Mouse (Mus musculus) heart, postnatal 0 days (tissue): Measurements from ENCODE around the gene Kcnn1. TPM values are rescaled to one million over a fixed set of nuclear protein-coding genes. Genes with fewer than 3 reads are reported as not detected.
"Not testable (repeated sequence)": the region's sequence is repeated elsewhere in the genome, so short reads cannot be mapped to it uniquely, and the experiment has no call there.

ENCODE experiments used
- ATAC-seq: fragments of 200-750 bp; cut with Nextera tagmentation; 2 replicates; pipeline ENCODE4 v1.8.0; 2017; ENCODE audit warnings: low read depth, moderate number of reproducible peaks, moderate library complexity; ENCODE audit not compliant: insufficient read depth
- DNase-seq: peaks from one replicate; pipeline ENCODE4 v3.0.0-alpha.2; 2016; ENCODE audit warnings: low spot score
- H3K27ac ChIP-seq: fragments of 300-500 bp; sonication (generic); 2 replicates; pipeline ENCODE4 v1.5.1; 2014; ENCODE audit warnings: low read depth, mild to moderate bottlenecking
- H3K27me3 ChIP-seq: fragments of 300-500 bp; sonication (generic); 2 replicates; pipeline ENCODE4 v1.6.1; 2014; ENCODE audit warnings: low read length, mixed read lengths; ENCODE audit not compliant: control insufficient read depth, insufficient read depth
- H3K36me3 ChIP-seq: fragments of 300-500 bp; sonication (generic); replicated peaks from 2 replicates; pipeline ENCODE4 v1.6.1; 2014; ENCODE audit warnings: low read length, mixed read lengths; ENCODE audit not compliant: control insufficient read depth, insufficient read depth
- H3K4me1 ChIP-seq: fragments of 300-500 bp; sonication (generic); 2 replicates; pipeline ENCODE4 v1.6.1; 2014; ENCODE audit warnings: antibody characterized with exemption; ENCODE audit not compliant: control insufficient read depth, insufficient read depth
- H3K4me2 ChIP-seq: fragments of 300-500 bp; sonication (generic); 2 replicates; pipeline ENCODE4 v1.6.1; 2014; ENCODE audit warnings: low read depth, mild to moderate bottlenecking, low read length, moderate library complexity
- H3K4me3 ChIP-seq: fragments of 300-500 bp; sonication (generic); 2 replicates; pipeline ENCODE4 v1.5.1; 2014; ENCODE audit warnings: low read depth, low read length
- H3K9ac ChIP-seq: fragments of 300-500 bp; sonication (generic); replicated peaks from 2 replicates; pipeline ENCODE4 v1.6.1; 2014; ENCODE audit warnings: low read depth, low read length, mixed read lengths
- H3K9me3 ChIP-seq: fragments of 300-500 bp; sonication (generic); replicated peaks from 2 replicates; pipeline ENCODE4 v1.6.1; 2016; ENCODE audit warnings: low read length; ENCODE audit not compliant: control insufficient read depth
- CTCF ChIP-seq: IDR thresholded peaks from 2 replicates; pipeline ENCODE4 v1.5.1; 2016; ENCODE audit warnings: antibody characterized with exemption, control low read depth, low read depth
- EP300 ChIP-seq: IDR thresholded peaks from 2 replicates; pipeline ENCODE4 v1.6.1; 2016; ENCODE audit warnings: antibody characterized with exemption, low read depth
- WGBS: fragments of 180-500 bp; shearing (Covaris S2); extraction: QIAGEN DNeasy Blood & Tissue Kit; methylation state at CpG from one replicate; pipeline ENCODE4 v1.1.7; 2014; 5-methylcytosine and 5-hydroxymethylcytosine counted together
- polyA plus RNA-seq: library from polyadenylated mRNA; unstranded; fragments of >200 nt; fragmentation: Nextera tagmentation; extraction: Ambion mirVana; gene quantifications from 2 replicates; pipeline ENCODE4 v1.2.1, GENCODE M21; 2015
- total RNA-seq: library from RNA; depleted of rRNA; stranded (reverse); fragments of >200 nt; gene quantifications from 2 replicates; pipeline ENCODE4 v1.2.3, GENCODE M21; 2014; ENCODE audit warnings: low replicate concordance

Kcnn1 gene
- total and polyA plus RNA-seq, 2 experiments from 2014 or later = 3.4 to 25.2 TPM

GRCm38 (mm10) chr8:70831517-70831916 is 31.5 kb downstream of the Kcnn1 start:
- Histone ChIP-seq H3K4me3 (no peak overlapping the region), H3K36me3 (peaks cover 11% of the 10 kb centered on the region; the same call in 1 of the 2 replicates), H3K4me2 (no peak overlapping the region), H3K9ac (no peak overlapping the region), H3K27ac (0 out of 2 replicates have a peak overlapping the region, but pooled peaks have one; percentile 4), H3K27me3 (no peaks in the 10 kb centered on the region), H3K4me1 (peaks cover 17% of the 10 kb centered on the region), H3K9me3 (no peaks in the 10 kb centered on the region)
- 90% methylated on average over 8 of the region's 8 CpGs for WGBS
- ATAC-seq (no peak), DNase-seq (no peak)
- no peak for TF ChIP-seq EP300
- no peak for TF ChIP-seq CTCF

GRCm38 (mm10) chr8:70827796-70828195 is 35.3 kb downstream of the Kcnn1 start:
- ATAC-seq = no peak
- 85% methylated on average over 1 of the region's 1 CpGs for WGBS
- H3K4me2 ChIP-seq = no peak overlapping the region
- TF ChIP-seq EP300 = no peak
- no peak for TF ChIP-seq CTCF
- H3K27ac ChIP-seq = no peak overlapping the region
- H3K36me3 ChIP-seq = no peaks in the 10 kb centered on the region
- no peak overlapping the region for H3K9ac ChIP-seq
- H3K4me1 ChIP-seq = peaks cover 2% of the 10 kb centered on the region; the same call in 1 of the 2 replicates
- no peaks in the 10 kb centered on the region for H3K27me3 ChIP-seq
- no peak overlapping the region for H3K4me3 ChIP-seq
- H3K9me3 ChIP-seq = no peaks in the 10 kb centered on the region
- no peak for DNase-seq

GRCm38 (mm10) chr8:70827010-70827409 is 36.0 kb downstream of the Kcnn1 start:
- H3K36me3 ChIP-seq = no peaks in the 10 kb centered on the region
- 96% methylated on average over 2 of the region's 2 CpGs for WGBS
- H3K9ac ChIP-seq = no peak overlapping the region
- ATAC-seq = no peak
- H3K27me3 ChIP-seq = no peaks in the 10 kb centered on the region
- H3K4me1 ChIP-seq = no peaks in the 10 kb centered on the region
- DNase-seq = no peak
- H3K27ac ChIP-seq = no peak overlapping the region
- H3K9me3 ChIP-seq = no peaks in the 10 kb centered on the region
- no peak overlapping the region for H3K4me2 ChIP-seq
- no peak overlapping the region for H3K4me3 ChIP-seq
- TF ChIP-seq CTCF (no peak), EP300 (no peak)

- DNase-seq (no peak), ATAC-seq (no peak)
- Histone ChIP-seq H3K27me3 (0 out of 2 replicates have a peak, but pooled peaks cover 1% of the 10 kb centered on the region), H3K9me3 (no peaks in the 10 kb centered on the region), H3K4me1 (no peaks in the 10 kb centered on the region), H3K4me2 (no peak overlapping the region), H3K27ac (no peak overlapping the region), H3K9ac (no peak overlapping the region), H3K36me3 (no peaks in the 10 kb centered on the region), H3K4me3 (no peak overlapping the region)
- TF ChIP-seq EP300 (no peak), CTCF (no peak)
- 82% methylated on average over 8 of the region's 8 CpGs for WGBS
Measured at GRCm38 (mm10) chr8:70825816-70826215, 37.2 kb downstream of the Kcnn1 start.

- no peak for DNase-seq
- 0 out of 2 replicates have a peak, but pooled peaks cover 16% of the 10 kb centered on the region for H3K27me3 ChIP-seq
- no peak overlapping the region for H3K4me3 ChIP-seq
- H3K36me3 ChIP-seq = no peaks in the 10 kb centered on the region
- 0 out of 2 replicates have a peak, but pooled peaks cover 7% of the 10 kb centered on the region for H3K9me3 ChIP-seq
- ATAC-seq = no peak
- no peak for TF ChIP-seq EP300
- TF ChIP-seq CTCF = no peak
- no peaks in the 10 kb centered on the region for H3K4me1 ChIP-seq
- H3K27ac ChIP-seq = no peak overlapping the region
- no peak overlapping the region for H3K9ac ChIP-seq
- WGBS = 78% methylated on average over 7 of the region's 7 CpGs
- H3K4me2 ChIP-seq = no peak overlapping the region
Measured at GRCm38 (mm10) chr8:70823802-70824201, 39.3 kb downstream of the Kcnn1 start.

GRCm38 (mm10) chr8:70822594-70822993 is 40.5 kb downstream of the Kcnn1 start:
- H3K4me1 ChIP-seq, H3K4me3 ChIP-seq, H3K27ac ChIP-seq, H3K4me2 ChIP-seq, DNase-seq, ATAC-seq, H3K9ac ChIP-seq, H3K36me3 ChIP-seq: not testable (repeated sequence)
- 77% methylated on average over 3 of the region's 3 CpGs for WGBS
- Histone ChIP-seq H3K9me3 (peaks cover 13% of the 10 kb centered on the region; the same call in 1 of the 2 replicates), H3K27me3 (0 out of 2 replicates have a peak, but pooled peaks cover 18% of the 10 kb centered on the region)
